Mouse (Mus musculus): Measurements from ENCODE around the gene Palm2. TPM values are rescaled to one million over a fixed set of nuclear protein-coding genes. Genes with fewer than 3 reads are reported as not detected.

The Palm2 gene
- total RNA-seq, 2 experiments from 2014 or later, result 45.6 to 56.3 TPM

DNA sequence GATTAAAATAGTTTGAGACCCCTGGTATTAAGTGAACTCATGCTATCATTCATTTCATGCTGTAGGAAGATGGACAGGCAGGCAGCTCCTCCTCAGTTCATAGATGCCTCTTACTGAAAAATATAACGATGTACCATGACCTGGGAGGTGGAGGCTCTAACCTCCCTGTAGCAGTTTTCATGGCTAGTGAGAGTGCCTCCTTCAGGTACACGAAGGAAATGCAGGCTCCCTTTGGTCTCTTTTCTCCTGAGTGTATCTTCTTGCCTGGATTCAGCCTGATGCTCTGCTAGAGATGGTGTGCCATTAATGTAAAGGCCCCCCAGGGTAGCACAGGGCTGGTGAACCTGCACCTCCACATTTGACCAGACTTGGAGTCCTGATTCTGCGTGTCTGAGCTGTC lies 222.8 kb downstream of the Palm2 start:
- no peak for DNase-seq (ENCODE audit: low spot score in 2 of 2)

- DNase-seq (ENCODE audit: low spot score in 2 of 2), result no peak
Measured at GRCm38 (mm10) chr4:57660470-57660869, 226.4 kb downstream of the Palm2 start.

GRCm38 (mm10) chr4:57666101-57666500 lies 232.1 kb downstream of the Palm2 start:
- DNase-seq (ENCODE audit: low spot score in 2 of 2), result no peak

GRCm38 (mm10) chr4:57670813-57671469 lies 236.9 kb downstream of the Palm2 start:
- no peak for DNase-seq (ENCODE audit: low spot score in 2 of 2)

- no peak for DNase-seq (ENCODE audit: low spot score in 2 of 2)
Measured at GRCm38 (mm10) chr4:57672541-57672940, 238.5 kb downstream of the Palm2 start.

DNA sequence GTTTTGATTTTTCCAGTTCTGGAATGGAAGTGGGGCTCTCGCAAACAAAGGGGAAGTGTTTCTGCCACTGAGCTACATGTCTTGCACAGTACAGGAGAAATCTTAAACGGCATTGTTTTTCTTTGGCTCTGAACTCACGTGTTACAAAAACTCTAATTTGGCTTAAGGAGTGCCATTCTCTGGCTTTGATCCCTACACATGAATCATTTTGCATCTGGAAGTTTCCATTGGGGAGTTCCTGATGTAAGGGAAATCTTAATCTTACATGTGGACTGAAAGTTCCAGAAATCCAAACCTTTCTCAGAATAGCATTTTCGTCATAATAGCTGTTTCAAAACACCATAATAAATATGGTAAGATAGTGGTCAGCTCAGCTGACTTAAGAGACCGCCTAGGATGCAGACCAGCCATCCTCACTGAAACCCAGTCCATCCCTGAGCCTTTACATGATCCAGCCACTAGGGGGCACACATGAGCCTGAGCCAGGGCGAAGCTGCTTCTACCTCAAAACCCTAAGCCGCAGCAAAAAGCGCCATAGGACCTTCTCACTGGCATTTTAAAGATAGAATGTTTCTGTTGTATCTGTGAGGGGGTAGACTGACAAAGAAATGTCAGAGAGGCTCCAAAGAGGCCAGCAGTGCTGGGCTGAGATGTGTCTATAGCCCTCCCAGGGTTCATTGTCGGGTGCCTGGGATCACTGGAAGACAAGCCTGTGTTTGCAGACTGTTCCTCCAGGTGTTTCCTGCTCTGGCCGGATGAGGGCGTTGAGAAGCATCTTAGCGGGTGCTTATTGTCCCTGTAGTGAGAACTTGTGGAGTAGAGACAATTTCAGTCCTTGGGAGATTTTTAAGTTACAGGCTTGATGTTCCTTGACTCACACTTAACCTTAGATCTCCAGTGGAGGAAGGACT lies 239.2 kb downstream of the Palm2 start:
- DNase-seq (ENCODE audit: low spot score in 2 of 2), result peak; percentile 89 to 91

GRCm38 (mm10) chr4:57674351-57674750 lies 240.3 kb downstream of the Palm2 start:
- no peak for DNase-seq (ENCODE audit: low spot score in 2 of 2)

DNA sequence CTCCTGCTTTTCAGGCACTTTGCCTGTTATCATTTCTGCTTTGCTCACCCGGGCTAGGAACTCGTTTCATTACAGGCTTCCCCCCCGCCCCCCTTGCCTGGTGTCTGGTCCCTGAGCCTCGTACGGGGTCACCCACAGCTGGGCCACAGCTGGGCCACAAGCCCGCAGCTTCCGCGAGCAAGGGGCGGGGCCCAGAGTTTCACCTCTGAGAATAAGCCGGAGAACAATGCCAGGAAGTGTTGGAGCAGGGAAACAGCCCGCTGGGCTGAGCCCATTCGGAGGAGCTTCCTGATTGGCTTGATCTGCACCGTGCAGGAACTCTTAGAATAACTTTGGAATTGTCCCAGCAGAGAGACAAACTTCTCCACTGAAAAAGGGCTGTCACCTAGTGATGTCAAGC lies 241.3 kb downstream of the Palm2 start:
- DNase-seq (ENCODE audit: low spot score in 2 of 2), result no peak

- DNase-seq (ENCODE audit: low spot score in 2 of 2), result no peak
Measured at GRCm38 (mm10) chr4:57677916-57678315, 243.9 kb downstream of the Palm2 start.

DNA sequence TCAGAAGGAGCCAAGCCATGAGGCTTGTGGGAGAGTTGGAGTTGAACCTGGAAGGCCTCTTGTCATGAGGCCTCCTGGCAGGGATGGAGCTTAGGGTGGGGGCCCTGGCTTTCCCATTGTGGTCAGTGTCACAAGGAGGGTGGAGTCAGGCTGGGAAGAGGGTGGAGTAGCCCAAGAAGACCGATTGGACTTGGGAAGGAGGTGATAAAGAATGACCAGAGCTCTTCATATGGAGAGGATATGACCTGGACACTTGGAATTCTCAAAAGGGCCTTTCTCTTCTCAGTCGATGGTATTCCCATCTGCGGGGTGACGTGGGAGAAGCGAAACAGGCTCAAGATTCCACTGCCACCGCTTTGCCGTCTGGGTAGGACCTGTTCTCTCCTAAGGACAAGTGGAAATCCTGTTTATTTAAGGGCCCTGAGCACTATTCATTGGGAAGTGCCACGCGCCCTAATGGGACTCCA lies 245.0 kb downstream of the Palm2 start:
- DNase-seq (ENCODE audit: low spot score in 2 of 2), result no peak

- no peak for DNase-seq (ENCODE audit: low spot score in 2 of 2)
Measured at GRCm38 (mm10) chr4:57680186-57680585, 246.1 kb downstream of the Palm2 start.

DNA sequence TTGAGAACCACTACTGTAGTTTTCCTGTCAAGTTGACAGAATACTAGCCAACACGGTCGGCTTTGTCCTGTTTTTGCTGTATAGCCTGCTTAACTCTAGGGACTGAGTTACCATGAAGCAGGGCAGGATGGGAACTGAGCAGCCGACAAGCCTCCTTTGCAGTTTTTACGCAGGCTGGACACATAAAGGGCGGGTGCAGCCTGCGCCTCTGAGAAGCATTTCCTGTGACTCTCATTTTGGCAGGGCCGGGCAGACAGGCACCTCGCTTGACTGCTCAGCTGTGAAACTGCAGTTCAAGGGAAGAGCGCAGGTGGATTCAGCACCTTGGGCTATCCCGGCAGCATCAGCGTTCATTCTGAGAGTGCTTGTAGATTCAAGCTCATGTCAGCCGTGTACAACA lies 247.5 kb downstream of the Palm2 start:
- no peak for DNase-seq (ENCODE audit: low spot score in 2 of 2)

GRCm38 (mm10) chr4:57682341-57682740 lies 248.3 kb downstream of the Palm2 start:
- DNase-seq (ENCODE audit: low spot score in 2 of 2), result no peak

DNA sequence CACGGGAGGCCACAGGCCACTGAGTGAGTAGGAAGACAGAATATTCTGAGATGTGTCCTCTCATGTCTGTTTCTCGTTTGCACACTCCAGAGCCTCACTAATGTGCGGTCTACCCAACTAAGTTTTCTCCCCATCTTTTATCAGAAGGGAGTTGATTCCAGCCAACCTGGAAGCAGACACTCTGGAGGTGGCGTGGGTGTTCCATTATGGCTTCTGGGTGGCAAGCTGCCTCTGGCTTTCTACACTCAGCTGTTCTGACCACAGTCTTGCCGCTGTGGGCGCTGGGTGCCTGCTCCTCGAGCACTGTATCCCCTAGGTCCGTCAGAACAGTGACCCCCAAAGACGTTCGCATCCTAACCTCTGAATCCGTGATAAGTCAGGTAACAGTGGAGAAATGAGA lies 248.9 kb downstream of the Palm2 start:
- no peak for DNase-seq (ENCODE audit: low spot score in 2 of 2)

GRCm38 (mm10) chr4:57684676-57685215 lies 250.7 kb downstream of the Palm2 start:
- no peak for DNase-seq (ENCODE audit: low spot score in 2 of 2)

DNA sequence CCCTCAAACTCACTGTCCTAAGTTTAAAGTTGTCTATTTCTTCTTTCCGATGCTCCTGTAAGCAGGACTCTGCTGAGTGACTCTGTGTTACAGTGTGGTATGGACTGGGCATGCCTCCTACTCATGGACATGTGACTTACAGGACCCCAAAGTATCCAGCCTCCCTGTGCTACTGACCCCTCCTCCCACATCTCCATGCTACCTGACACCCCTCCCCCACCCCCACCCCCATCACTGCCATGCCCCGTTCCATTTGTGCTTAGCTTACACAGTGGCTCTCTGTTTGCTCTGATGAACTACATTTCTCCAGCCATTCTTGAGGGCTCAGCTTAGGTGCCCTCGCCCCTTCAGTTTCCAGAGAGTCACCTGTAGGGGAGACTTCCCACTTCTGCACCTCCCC lies 252.7 kb downstream of the Palm2 start:
- DNase-seq (ENCODE audit: low spot score in 2 of 2), result no peak

- DNase-seq (ENCODE audit: low spot score in 2 of 2), result no peak
Measured at GRCm38 (mm10) chr4:57687583-57687982, 253.5 kb downstream of the Palm2 start.

DNA sequence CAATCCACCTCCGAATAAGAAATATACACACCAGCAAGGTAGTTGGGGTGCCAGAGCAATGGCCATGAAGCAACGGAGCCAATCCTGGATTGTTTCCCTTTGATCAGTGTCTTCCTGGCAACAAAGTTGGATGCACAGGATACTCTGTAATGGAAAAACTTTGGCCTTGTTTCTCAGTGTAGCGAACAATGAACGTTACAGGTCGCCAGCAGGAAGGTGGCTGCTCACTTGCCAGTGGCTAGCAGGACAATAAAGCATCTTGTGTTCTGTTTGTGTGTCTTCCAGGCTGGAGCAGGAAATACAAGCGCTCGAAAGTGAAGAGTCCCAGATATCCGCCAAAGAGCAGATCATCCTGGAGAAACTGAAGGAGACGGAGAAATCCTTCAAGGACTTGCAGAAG lies 254.1 kb downstream of the Palm2 start:
- DNase-seq (ENCODE audit: low spot score in 2 of 2), result no peak

DNA sequence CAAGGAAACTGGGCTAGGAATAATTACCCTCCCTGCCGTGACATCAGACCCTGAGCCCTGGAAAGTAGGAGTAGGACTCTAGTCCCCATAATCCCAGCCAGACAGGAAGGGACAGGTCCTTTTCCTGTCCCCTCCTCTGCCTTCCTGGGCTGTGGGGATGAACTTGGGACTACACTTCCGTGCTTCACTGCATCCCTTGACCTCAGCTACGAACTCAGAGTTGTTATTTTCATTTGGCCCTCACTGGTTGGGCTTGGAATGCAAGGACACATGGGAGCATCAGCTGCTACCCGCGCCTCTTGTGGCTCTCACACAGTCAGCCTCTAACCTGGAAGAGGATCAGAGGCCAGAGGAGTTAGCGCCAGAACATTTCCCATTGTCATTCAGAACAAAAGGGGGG lies 256.0 kb downstream of the Palm2 start:
- no peak for DNase-seq (ENCODE audit: low spot score in 2 of 2)

DNA sequence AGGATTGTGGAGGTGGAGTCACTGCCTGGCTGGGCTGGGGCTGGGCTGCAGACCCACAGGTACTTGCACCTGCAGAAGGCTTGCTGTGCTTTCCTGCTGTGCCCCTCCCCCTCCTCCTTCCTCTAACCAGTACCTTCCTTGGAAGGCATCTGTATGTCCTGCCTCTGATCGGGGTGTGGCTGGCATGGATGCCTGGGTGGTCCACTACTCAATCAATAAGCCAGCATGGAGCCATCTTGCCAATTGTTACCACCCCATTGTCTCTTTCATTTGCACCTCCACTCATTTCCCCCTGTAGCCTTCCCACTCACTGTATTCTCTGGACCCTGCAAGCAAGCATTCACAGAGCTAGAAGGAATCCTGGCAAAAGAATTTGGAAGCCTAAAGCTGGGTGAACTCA lies 256.8 kb downstream of the Palm2 start:
- no peak for DNase-seq (ENCODE audit: low spot score in 2 of 2)

DNA sequence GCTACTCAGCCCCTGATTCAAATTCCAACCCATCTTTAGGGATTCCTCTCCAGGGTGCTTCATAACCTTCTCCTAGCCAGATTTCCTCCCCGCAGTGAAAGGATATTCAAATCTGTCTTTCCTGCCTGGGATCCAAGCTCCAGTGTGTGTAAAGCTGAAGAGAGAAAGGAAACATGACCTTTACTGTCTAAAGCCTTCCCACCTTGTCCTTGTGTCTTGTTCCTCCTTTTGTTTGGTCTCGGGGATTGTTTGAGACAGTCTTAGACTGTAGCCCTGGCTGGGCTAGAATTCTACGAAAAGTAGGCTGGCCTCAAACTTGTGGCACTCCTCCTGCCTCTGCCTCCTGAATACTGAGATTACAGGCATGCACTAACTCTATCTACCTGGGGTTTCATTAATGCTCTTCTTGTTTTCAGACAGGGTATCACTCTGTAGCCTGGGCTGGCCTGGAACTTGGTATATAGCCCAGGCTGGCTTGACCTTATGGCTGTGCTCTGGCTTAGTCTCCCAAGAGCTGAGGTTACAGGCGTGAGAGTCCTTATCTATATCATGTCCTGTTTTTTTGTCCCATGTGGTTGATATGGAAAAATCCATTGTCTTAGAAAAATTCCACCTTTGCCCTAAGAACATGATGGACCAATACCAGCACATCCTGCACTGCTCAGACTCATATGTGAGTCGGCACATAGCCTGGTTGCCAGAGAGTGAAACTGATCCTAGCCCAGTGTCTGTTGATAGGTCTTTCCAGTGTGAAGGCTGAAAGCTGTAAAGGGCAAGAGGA lies 260.5 kb downstream of the Palm2 start:
- no peak for DNase-seq (ENCODE audit: low spot score in 2 of 2)

All from layer of hippocampus, postnatal 10 days (tissue).